Mouse (Mus musculus) layer of hippocampus, adult 9-11 months (tissue): ENCODE measurements at regions not wholly inside any gene's neighbourhood (a gene's known extent, or its start where the extent isn't known, plus 50 kb on each side); places are given as distances from the start of the nearest gene placed in this dataset.
A peak's percentile ranks its signal among the peaks of the same experiment; 100 is the strongest.
"Not testable (repeated sequence)": the region's sequence is repeated elsewhere in the genome, so short reads cannot be mapped to it uniquely, and the experiment has no call there.

ENCODE experiments used
- DNase-seq: peaks from one replicate; pipeline ENCODE4 v3.0.0; 2022

GRCm38 (mm10) chr5:100309807-100310165, 106.2 kb downstream of the Sec31a start:
- DNase-seq, result no peak

GRCm38 (mm10) chr5:100309071-100309806, 106.8 kb downstream of the Sec31a start:
- no peak for DNase-seq

GRCm38 (mm10) chr5:100304403-100304802, 111.6 kb downstream of the Sec31a start:
- DNase-seq, result peak; percentile 20

- no peak for DNase-seq
Measured at GRCm38 (mm10) chr5:100302068-100302775, 113.8 kb downstream of the Sec31a start.

GRCm38 (mm10) chr5:100299141-100299540, 116.9 kb downstream of the Sec31a start:
- no peak for DNase-seq

- DNase-seq, result peak; percentile 39
Measured at GRCm38 (mm10) chr5:100294189-100294588, 121.8 kb downstream of the Sec31a start.

- no peak for DNase-seq
Measured at GRCm38 (mm10) chr5:100280215-100280614, 120.6 kb upstream of the Tmem150c start.

GRCm38 (mm10) chr5:100279474-100279873, 119.9 kb upstream of the Tmem150c start:
- no peak for DNase-seq

GRCm38 (mm10) chr5:100274674-100275073, 115.1 kb upstream of the Tmem150c start:
- no peak for DNase-seq

- not testable (repeated sequence) for DNase-seq
Measured at GRCm38 (mm10) chr5:100271975-100272374, 112.4 kb upstream of the Tmem150c start.

GRCm38 (mm10) chr5:100270841-100271686, 111.5 kb upstream of the Tmem150c start:
- DNase-seq, result no peak

GRCm38 (mm10) chr5:100268111-100268878, 108.7 kb upstream of the Tmem150c start:
- no peak for DNase-seq

GRCm38 (mm10) chr5:100266671-100267510, 107.3 kb upstream of the Tmem150c start:
- no peak for DNase-seq

GRCm38 (mm10) chr5:100259803-100260693, 100.4 kb upstream of the Tmem150c start:
- no peak for DNase-seq

- peak; percentile 59 for DNase-seq
Measured at GRCm38 (mm10) chr5:100258952-100259710, 99.5 kb upstream of the Tmem150c start.

- no peak for DNase-seq
Measured at GRCm38 (mm10) chr5:100255276-100255675, 95.7 kb upstream of the Tmem150c start.

- DNase-seq, result peak; percentile 44
Measured at GRCm38 (mm10) chr5:100252036-100252435, 92.4 kb upstream of the Tmem150c start.

GRCm38 (mm10) chr5:100249757-100250156, 90.1 kb upstream of the Tmem150c start:
- no peak for DNase-seq

GRCm38 (mm10) chr5:100248611-100249010, 89.0 kb upstream of the Tmem150c start:
- DNase-seq, result no peak

GRCm38 (mm10) chr5:100246709-100247108, 87.1 kb upstream of the Tmem150c start:
- DNase-seq, result no peak
